Mouse (Mus musculus): ENCODE measurements at regions not wholly inside any gene's neighbourhood (a gene's known extent, or its start where the extent isn't known, plus 50 kb on each side); places are given as distances from the start of the nearest gene placed in this dataset.

GRCm38 (mm10) chr10:84048706-84049105 lies 326.0 kb downstream of the 1500009L16Rik start:
- TF ChIP-seq CTCF (IDR thresholded peaks at IDR 0.05; ENCODE audit: control insufficient read depth, insufficient read depth, low read length), result no peak
- TF ChIP-seq POLR2A (IDR thresholded peaks at IDR 0.05; ENCODE audit: borderline replicate concordance, control insufficient read depth, low read depth, low read length), result no peak

All from bone marrow, adult 2 months (tissue).